Mouse (Mus musculus): ENCODE measurements around the gene Grid2ip. TPM values are rescaled to one million over a fixed set of nuclear protein-coding genes. Genes with fewer than 3 reads are reported as not detected.
"Not testable (repeated sequence)": the region's sequence is repeated elsewhere in the genome, so short reads cannot be mapped to it uniquely, and the experiment has no call there.

Grid2ip gene
- polyA plus RNA-seq, 1 experiment from 2014 or later, result 0.77 TPM

GRCm38 (mm10) chr5:143370416-143371145, 13.4 kb downstream of the Grid2ip start:
- H3K9ac ChIP-seq (ENCODE audit: low read depth, low read length), result no peak overlapping the region
- 28% methylated on average over 17 of the region's 17 CpGs for WGBS (ENCODE audit: insufficient replicate concordance)
- H3K27me3 ChIP-seq (ENCODE audit: control insufficient read depth, insufficient read depth, low read length), result peaks cover 86% of the 10 kb centered on the region
- H3K4me1 ChIP-seq (ENCODE audit: control insufficient read depth, insufficient read depth, low read length), result peaks cover 6% of the 10 kb centered on the region
- no peak for ATAC-seq (replicated peaks; ENCODE audit: insufficient number of reproducible peaks, low FRiP score, low TSS enrichment)
- no peaks in the 10 kb centered on the region for H3K9me3 ChIP-seq (replicated peaks; ENCODE audit: control insufficient read depth, low read length)
- H3K4me2 ChIP-seq, result no peak overlapping the region
- no peak overlapping the region for H3K27ac ChIP-seq (ENCODE audit: low read depth, low read length)
- no peaks in the 10 kb centered on the region for H3K36me3 ChIP-seq (ENCODE audit: control insufficient read depth, insufficient read depth, low read length)
- peak overlapping the region; percentile 11; the same call in 1 of the 2 replicates for H3K4me3 ChIP-seq (ENCODE audit: low read depth, low read length)

- no peak for ATAC-seq (replicated peaks; ENCODE audit: insufficient number of reproducible peaks, low FRiP score, low TSS enrichment)
Observed at GRCm38 (mm10) chr5:143371146-143371510, 14.0 kb downstream of the Grid2ip start.

DNA sequence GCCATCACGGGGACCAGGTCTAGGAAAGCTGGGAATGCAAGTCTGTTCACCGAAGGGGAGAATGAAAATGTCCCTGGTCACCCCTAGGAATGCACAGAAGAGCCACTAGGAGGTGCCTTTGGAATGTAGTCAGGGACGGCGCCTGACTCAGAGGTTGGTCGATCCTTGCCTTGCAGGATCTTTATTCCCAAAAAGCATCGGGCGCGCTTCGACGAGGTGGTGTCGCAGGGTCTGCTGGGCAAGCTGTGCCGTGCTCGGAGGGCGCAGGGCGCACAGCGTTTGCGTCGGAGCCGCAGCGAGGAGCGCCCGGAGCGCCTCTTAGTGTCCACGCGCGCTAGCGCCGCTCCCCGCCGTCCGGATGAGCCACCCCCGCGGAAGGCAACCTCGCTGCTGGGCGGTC, 15.7 kb downstream of the Grid2ip start:
- Histone ChIP-seq H3K4me3 (ENCODE audit: low read depth, low read length) (peak overlapping the region; percentile 33), H3K4me1 (ENCODE audit: control insufficient read depth, insufficient read depth, low read length) (peaks cover 6% of the 10 kb centered on the region), H3K9ac (ENCODE audit: low read depth, low read length) (no peak overlapping the region), H3K9me3 (replicated peaks; ENCODE audit: control insufficient read depth, low read length) (no peaks in the 10 kb centered on the region; the same call in 1 of the 2 replicates), H3K36me3 (ENCODE audit: control insufficient read depth, insufficient read depth, low read length) (no peaks in the 10 kb centered on the region), H3K27me3 (ENCODE audit: control insufficient read depth, insufficient read depth, low read length) (peaks cover 80% of the 10 kb centered on the region), H3K4me2 (peak overlapping the region; percentile 66), H3K27ac (ENCODE audit: low read depth, low read length) (no peak overlapping the region)
- 1% methylated on average over 35 of the region's 35 CpGs for WGBS (ENCODE audit: insufficient replicate concordance)
- ATAC-seq (replicated peaks; ENCODE audit: insufficient number of reproducible peaks, low FRiP score, low TSS enrichment), result no peak

More at GRCm38 (mm10) chr5:143371146-143371510, 14.0 kb downstream of the Grid2ip start:
- Histone ChIP-seq H3K9ac (ENCODE audit: low read depth, low read length) (no peak overlapping the region), H3K36me3 (ENCODE audit: control insufficient read depth, insufficient read depth, low read length) (no peaks in the 10 kb centered on the region), H3K4me3 (ENCODE audit: low read depth, low read length) (no peak overlapping the region), H3K4me2 (no peak overlapping the region), H3K27me3 (ENCODE audit: control insufficient read depth, insufficient read depth, low read length) (peaks cover 86% of the 10 kb centered on the region), H3K27ac (ENCODE audit: low read depth, low read length) (no peak overlapping the region), H3K4me1 (ENCODE audit: control insufficient read depth, insufficient read depth, low read length) (peaks cover 6% of the 10 kb centered on the region), H3K9me3 (replicated peaks; ENCODE audit: control insufficient read depth, low read length) (no peaks in the 10 kb centered on the region; the same call in 1 of the 2 replicates)
- WGBS (ENCODE audit: insufficient replicate concordance), result 66% methylated on average over 4 of the region's 4 CpGs

GRCm38 (mm10) chr5:143375242-143375641, 18.1 kb downstream of the Grid2ip start:
- WGBS (ENCODE audit: insufficient replicate concordance), result 10% methylated on average over 21 of the region's 21 CpGs
- H3K4me1 ChIP-seq (ENCODE audit: control insufficient read depth, insufficient read depth, low read length), result no peaks in the 10 kb centered on the region

DNA sequence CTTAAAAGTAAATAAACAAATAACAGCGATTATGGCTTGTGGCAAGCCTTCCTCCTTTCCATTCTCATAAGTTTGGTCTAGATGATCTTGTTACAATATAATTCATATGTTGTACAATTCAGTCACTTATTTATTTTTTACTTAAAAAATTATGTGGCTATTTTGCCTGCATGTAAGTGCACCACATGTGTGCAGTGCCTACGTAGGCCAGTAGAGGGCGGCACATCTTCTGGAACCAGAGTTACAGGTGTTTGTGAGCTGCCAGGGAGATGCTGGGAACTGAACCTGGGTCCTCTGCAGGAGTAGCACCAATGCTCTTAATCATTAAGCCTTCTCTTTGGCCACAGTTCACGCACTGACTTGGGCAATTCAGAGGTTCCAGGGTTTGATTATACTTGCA, 19.0 kb downstream of the Grid2ip start:
- Histone ChIP-seq H3K36me3 (ENCODE audit: control insufficient read depth, insufficient read depth, low read length) (no peaks in the 10 kb centered on the region), H3K4me1 (ENCODE audit: control insufficient read depth, insufficient read depth, low read length) (no peaks in the 10 kb centered on the region), H3K27ac (ENCODE audit: low read depth, low read length) (no peak overlapping the region), H3K9me3 (replicated peaks; ENCODE audit: control insufficient read depth, low read length) (no peaks in the 10 kb centered on the region; the same call in 1 of the 2 replicates), H3K4me3 (ENCODE audit: low read depth, low read length) (no peak overlapping the region), H3K4me2 (no peak overlapping the region), H3K27me3 (ENCODE audit: control insufficient read depth, insufficient read depth, low read length) (peaks cover 48% of the 10 kb centered on the region), H3K9ac (ENCODE audit: low read depth, low read length) (no peak overlapping the region)
- WGBS (ENCODE audit: insufficient replicate concordance), result 80% methylated on average over 4 of the region's 4 CpGs
- no peak for ATAC-seq (replicated peaks; ENCODE audit: insufficient number of reproducible peaks, low FRiP score, low TSS enrichment)

More at GRCm38 (mm10) chr5:143375242-143375641, 18.1 kb downstream of the Grid2ip start:
- Histone ChIP-seq H3K27me3 (ENCODE audit: control insufficient read depth, insufficient read depth, low read length) (peaks cover 57% of the 10 kb centered on the region), H3K36me3 (ENCODE audit: control insufficient read depth, insufficient read depth, low read length) (no peaks in the 10 kb centered on the region), H3K9me3 (replicated peaks; ENCODE audit: control insufficient read depth, low read length) (no peaks in the 10 kb centered on the region; the same call in 1 of the 2 replicates), H3K4me2 (peak overlapping the region; percentile 49), H3K9ac (ENCODE audit: low read depth, low read length) (no peak overlapping the region), H3K4me3 (ENCODE audit: low read depth, low read length) (peak overlapping the region; percentile 14; the same call in 1 of the 2 replicates), H3K27ac (ENCODE audit: low read depth, low read length) (no peak overlapping the region)
- no peak for ATAC-seq (replicated peaks; ENCODE audit: insufficient number of reproducible peaks, low FRiP score, low TSS enrichment)

DNA sequence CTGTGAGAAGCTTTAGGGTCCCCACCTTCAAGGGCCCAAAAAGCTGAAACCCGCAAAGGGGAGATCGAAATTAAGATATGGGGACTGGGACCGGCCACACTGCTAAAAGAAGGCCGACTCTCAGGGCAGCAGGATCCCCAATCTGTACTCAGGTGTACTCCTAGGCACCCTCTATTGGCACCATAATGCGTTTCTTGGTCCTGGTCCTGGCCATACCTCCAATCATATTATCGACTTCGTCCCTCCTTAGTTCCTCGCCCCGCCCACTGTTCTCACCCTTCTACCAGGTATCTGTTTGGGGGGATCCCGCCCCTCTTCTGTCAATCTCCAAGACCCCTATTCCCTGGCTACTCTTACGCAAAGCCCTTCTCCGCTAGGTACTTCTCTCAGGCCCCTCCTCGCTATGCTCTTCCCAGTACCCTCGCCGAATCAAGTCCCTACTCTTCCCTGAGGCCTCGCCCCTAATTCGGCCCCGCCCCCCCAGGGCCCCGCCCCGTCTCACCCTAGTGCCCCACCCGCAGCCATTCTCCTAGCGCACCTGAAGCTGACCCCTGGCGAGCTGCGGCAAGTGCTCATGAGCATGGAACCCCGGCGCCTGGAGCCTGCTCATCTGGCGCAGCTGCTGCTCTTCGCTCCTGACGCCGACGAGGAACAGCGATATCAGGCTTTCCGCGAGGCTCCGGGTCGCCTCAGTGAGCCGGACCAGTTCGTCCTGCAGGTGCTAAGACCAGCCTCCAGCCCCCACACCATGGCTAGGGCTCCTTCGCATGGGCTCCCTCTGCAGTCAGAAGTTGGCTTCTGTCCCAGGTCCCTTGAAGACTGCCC, 29.9 kb downstream of the Grid2ip start:
- 0 out of 2 replicates have a peak overlapping the region, but pooled peaks have one; percentile 10 for H3K9ac ChIP-seq (ENCODE audit: low read depth, low read length)
- H3K9me3 ChIP-seq (replicated peaks; ENCODE audit: control insufficient read depth, low read length), result no peaks in the 10 kb centered on the region
- H3K4me1 ChIP-seq (ENCODE audit: control insufficient read depth, insufficient read depth, low read length), result peaks cover 8% of the 10 kb centered on the region
- peak overlapping the region; percentile 40 for H3K4me3 ChIP-seq (ENCODE audit: low read depth, low read length)
- H3K27ac ChIP-seq (ENCODE audit: low read depth, low read length), result no peak overlapping the region
- ATAC-seq (replicated peaks; ENCODE audit: insufficient number of reproducible peaks, low FRiP score, low TSS enrichment), result peak; percentile 64; the same call in 1 of the 2 replicates
- H3K36me3 ChIP-seq (ENCODE audit: control insufficient read depth, insufficient read depth, low read length), result no peaks in the 10 kb centered on the region
- 6% methylated on average over 38 of the region's 39 CpGs for WGBS (ENCODE audit: insufficient replicate concordance)
- peak overlapping the region; percentile 73 for H3K4me2 ChIP-seq
- H3K27me3 ChIP-seq (ENCODE audit: control insufficient read depth, insufficient read depth, low read length), result peaks cover 39% of the 10 kb centered on the region

GRCm38 (mm10) chr5:143394184-143394583, 37.0 kb downstream of the Grid2ip start:
- Histone ChIP-seq H3K4me3 (ENCODE audit: low read depth, low read length) (no peak overlapping the region), H3K27ac (ENCODE audit: low read depth, low read length) (no peak overlapping the region), H3K9ac (ENCODE audit: low read depth, low read length) (no peak overlapping the region), H3K4me2 (no peak overlapping the region), H3K27me3 (ENCODE audit: control insufficient read depth, insufficient read depth, low read length) (no peaks in the 10 kb centered on the region; the same call in 1 of the 2 replicates), H3K9me3 (replicated peaks; ENCODE audit: control insufficient read depth, low read length) (no peaks in the 10 kb centered on the region), H3K36me3 (ENCODE audit: control insufficient read depth, insufficient read depth, low read length) (no peaks in the 10 kb centered on the region), H3K4me1 (ENCODE audit: control insufficient read depth, insufficient read depth, low read length) (no peaks in the 10 kb centered on the region)
- WGBS (ENCODE audit: insufficient replicate concordance), result 79% methylated on average over 7 of the region's 7 CpGs
- no peak for ATAC-seq (replicated peaks; ENCODE audit: insufficient number of reproducible peaks, low FRiP score, low TSS enrichment)

DNA sequence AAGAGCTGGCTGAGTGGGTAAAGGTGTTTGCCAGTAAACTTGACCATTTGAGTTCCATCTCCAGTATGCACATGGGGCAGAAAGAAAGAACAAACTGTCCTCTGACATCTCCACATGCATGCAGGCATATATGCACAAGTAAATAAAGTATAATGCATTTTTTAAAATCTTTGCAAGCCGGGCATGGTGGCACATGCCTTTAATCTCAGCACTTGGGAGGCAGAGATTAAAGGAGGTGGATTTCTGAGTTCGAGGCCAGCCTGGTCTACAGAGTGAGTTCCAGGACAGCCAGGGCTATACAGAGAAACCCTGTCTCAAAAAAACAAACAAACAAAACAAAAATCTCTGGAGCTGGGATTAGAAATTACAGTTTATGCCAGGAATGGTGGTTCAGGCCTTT, 37.8 kb downstream of the Grid2ip start:
- not testable (repeated sequence) for H3K27me3 ChIP-seq (ENCODE audit: control insufficient read depth, insufficient read depth, low read length); H3K27ac ChIP-seq (ENCODE audit: low read depth, low read length); ATAC-seq (replicated peaks; ENCODE audit: insufficient number of reproducible peaks, low FRiP score, low TSS enrichment); H3K9me3 ChIP-seq (replicated peaks; ENCODE audit: control insufficient read depth, low read length); H3K36me3 ChIP-seq (ENCODE audit: control insufficient read depth, insufficient read depth, low read length); H3K9ac ChIP-seq (ENCODE audit: low read depth, low read length); H3K4me2 ChIP-seq; H3K4me3 ChIP-seq (ENCODE audit: low read depth, low read length); H3K4me1 ChIP-seq (ENCODE audit: control insufficient read depth, insufficient read depth, low read length)
- 75% methylated on average over 2 of the region's 2 CpGs for WGBS (ENCODE audit: insufficient replicate concordance)

All from heart, embryonic 11.5 days (tissue).